Mouse (Mus musculus) bone marrow macrophage, adult 2 months (primary cell): ENCODE results near the gene Slc25a5. TPM values are rescaled to one million over a fixed set of nuclear protein-coding genes. Genes with fewer than 3 reads are reported as not detected.
A peak's percentile ranks its signal among the peaks of the same experiment; 100 is the strongest.

Experiments used
- H3K27ac ChIP-seq: 2 replicates; pipeline ENCODE4 v1.5.1; 2012; ENCODE audit warnings: low read depth, low read length; ENCODE audit not compliant: insufficient read depth
- H3K4me1 ChIP-seq: 2 replicates; pipeline ENCODE4 v1.6.1; 2012; ENCODE audit warnings: low read length; ENCODE audit not compliant: control insufficient read depth, insufficient read depth
- H3K4me3 ChIP-seq: 2 replicates; pipeline ENCODE4 v1.5.1; 2012; ENCODE audit warnings: mild to moderate bottlenecking, low read length, moderate library complexity; ENCODE audit not compliant: insufficient read depth
- CTCF ChIP-seq: IDR thresholded peaks from 2 replicates; pipeline ENCODE4 v1.5.1; 2012; ENCODE audit warnings: low read depth, mild to moderate bottlenecking, low read length, moderate library complexity
- POLR2A ChIP-seq: IDR thresholded peaks from 2 replicates; pipeline ENCODE4 v1.6.1; 2012; ENCODE audit warnings: mild to moderate bottlenecking, low read depth, low read length, borderline replicate concordance
- polyA plus RNA-seq: library from polyadenylated mRNA; stranded (reverse); fragments of >200 nt; gene quantifications from 2 replicates; pipeline ENCODE4 v1.2.4, GENCODE M21; 2012; ENCODE audit not compliant: missing spikeins, insufficient read depth, insufficient read length

The Slc25a5 gene
- polyA plus RNA-seq, 1 experiment: 263 TPM

GRCm38 (mm10) chrX:36799131-36799879 is 3.9 kb downstream of the Slc25a5 start:
- no peak overlapping the region for H3K4me3 ChIP-seq
- no peak overlapping the region for H3K27ac ChIP-seq
- peaks cover 12% of the 10 kb centered on the region for H3K4me1 ChIP-seq
- TF ChIP-seq POLR2A: no peak
- TF ChIP-seq CTCF: no peak

- Histone ChIP-seq H3K27ac (peak overlapping the region; percentile 80), H3K4me3 (no peak overlapping the region), H3K4me1 (peaks cover 12% of the 10 kb centered on the region)
- TF ChIP-seq CTCF (no peak), POLR2A (no peak)
Measured at GRCm38 (mm10) chrX:36803189-36803588, 7.7 kb downstream of the Slc25a5 start.

- Histone ChIP-seq H3K27ac (peak overlapping the region; percentile 66), H3K4me3 (no peak overlapping the region), H3K4me1 (peaks cover 15% of the 10 kb centered on the region)
Measured at GRCm38 (mm10) chrX:36804196-36804595, 8.7 kb downstream of the Slc25a5 start.

GRCm38 (mm10) chrX:36805466-36806235 is 10.2 kb downstream of the Slc25a5 start:
- TF ChIP-seq POLR2A: no peak
- TF ChIP-seq CTCF: no peak
- H3K4me3 ChIP-seq: no peak overlapping the region
- H3K27ac ChIP-seq: no peak overlapping the region
- peaks cover 15% of the 10 kb centered on the region for H3K4me1 ChIP-seq

More at GRCm38 (mm10) chrX:36804196-36804595, 8.7 kb downstream of the Slc25a5 start:
- no peak for TF ChIP-seq POLR2A
- no peak for TF ChIP-seq CTCF

DNA sequence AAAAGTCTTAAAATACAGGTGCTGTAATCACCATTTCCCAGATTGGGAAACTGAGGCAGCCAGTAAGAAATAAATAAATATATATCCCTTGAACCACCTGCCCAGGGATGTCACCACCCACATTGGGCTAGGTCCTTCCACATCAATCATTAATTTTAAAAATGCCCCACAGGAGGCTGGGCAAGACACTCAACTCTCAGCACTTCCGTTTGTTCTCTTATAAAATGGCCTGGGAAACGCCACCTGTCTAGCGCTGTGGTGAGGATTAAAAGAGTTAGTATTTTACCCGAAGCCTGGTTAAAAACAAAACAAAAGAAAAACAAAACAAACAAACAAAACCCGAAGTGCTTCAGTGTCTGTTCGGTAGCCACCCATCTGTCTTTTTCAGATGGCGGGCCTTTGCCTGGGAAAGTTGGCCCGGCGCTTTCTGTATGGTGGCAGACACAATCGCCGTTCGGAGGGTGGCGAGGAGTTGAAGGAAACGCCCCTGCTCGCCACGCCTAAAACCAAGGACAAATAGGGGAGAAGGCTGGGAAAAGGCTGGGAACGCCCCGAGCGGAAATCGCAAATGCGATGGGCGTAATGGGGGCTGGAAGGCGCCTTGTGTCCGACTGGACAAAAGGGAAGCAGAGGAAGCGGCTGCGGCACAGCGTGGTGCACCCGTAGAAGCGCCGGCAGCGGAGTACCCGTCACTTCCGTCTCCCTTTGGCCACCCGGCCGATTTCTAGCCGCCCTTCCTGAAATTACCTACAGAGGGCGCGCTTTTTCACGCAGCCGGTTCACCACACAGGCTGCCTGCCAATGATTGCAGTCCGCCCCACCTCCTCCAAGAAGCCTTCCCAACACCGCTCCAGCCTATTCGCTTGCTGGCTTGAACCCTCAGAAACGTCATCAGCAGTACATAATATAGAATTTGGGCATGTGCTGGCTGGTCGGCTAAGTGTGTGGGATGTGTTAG is 12.2 kb downstream of the Slc25a5 start:
- peak overlapping the region; percentile 79 for H3K27ac ChIP-seq
- TF ChIP-seq POLR2A: no peak
- TF ChIP-seq CTCF: no peak
- H3K4me1 ChIP-seq: peaks cover 5% of the 10 kb centered on the region
- H3K4me3 ChIP-seq: peak overlapping the region; percentile 49

DNA sequence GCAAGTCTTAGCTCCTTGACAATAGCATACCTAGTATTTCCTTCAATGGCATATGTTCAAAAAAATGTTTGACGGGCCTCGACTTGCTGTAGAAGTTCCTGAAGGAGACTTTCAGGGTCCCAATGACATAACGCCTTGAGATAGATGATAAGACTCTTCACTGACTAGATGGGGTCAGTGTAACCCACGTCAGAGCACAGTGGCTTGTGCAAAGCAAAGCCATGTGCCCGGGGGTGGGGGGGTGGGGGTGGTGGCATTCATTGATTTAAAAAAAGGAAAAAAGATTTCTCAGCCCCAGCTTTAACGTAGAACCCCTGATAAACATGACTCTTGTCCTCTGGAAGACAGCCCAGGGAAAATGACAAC is 12.8 kb downstream of the Slc25a5 start:
- Histone ChIP-seq H3K27ac (0 out of 2 replicates have a peak overlapping the region, but pooled peaks have one; percentile 3), H3K4me1 (peaks cover 3% of the 10 kb centered on the region; the same call in 1 of the 2 replicates), H3K4me3 (no peak overlapping the region)
- TF ChIP-seq CTCF (no peak), POLR2A (no peak)

DNA sequence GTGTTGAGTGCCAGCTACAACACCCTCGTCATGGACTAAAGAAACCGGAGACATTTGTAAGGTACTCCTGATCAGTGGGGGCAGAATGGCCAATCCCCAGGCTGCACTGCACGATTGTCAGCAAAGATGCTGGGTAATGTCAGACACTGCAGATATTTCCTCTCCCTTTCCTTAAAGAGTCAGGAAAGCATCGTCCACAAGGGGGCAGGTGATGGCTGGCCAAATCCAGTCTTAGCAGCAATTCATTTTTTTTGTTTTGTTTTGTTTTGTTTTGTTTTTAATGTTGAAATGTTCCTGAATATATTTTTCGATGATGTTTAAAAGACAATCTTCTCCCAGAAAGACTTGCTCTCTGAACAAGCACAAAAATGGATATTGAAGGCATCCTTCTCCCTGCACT is 15.9 kb downstream of the Slc25a5 start:
- no peak overlapping the region for H3K4me3 ChIP-seq
- no peak overlapping the region for H3K27ac ChIP-seq
- H3K4me1 ChIP-seq: 0 out of 2 replicates have a peak, but pooled peaks cover 5% of the 10 kb centered on the region
- TF ChIP-seq POLR2A (no peak), CTCF (no peak)

DNA sequence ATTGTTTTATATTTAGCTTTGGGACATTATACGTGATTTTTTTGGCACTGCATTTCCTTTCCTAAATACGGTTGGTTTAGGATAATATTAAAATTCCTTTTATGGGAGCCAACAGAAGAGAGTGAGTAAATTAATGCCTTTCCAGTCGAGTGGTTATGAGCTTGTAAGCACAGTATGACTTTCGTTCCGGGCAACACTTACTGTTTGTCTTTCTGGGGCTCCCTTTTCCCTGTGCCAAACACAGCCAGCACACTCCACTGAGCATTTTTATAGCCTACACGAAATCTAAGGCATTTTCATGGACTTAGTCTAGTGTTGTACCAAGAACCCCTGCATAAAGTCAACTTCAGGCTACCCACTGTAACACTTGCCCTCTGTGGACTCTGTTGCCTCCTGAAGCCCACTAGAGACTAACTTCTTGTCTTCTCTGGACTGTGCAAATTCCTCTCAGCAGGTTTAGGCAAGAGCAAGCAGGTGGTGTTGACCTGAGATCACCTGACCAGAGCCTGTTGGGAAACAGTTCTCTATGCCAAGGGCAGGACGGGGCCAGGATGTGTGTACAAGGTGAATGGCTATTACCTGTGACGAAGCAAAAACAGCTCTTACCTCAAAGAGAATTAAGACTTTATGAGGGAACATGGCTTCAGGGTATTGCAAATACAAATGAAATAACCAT is 18.8 kb downstream of the Slc25a5 start:
- no peak overlapping the region for H3K4me3 ChIP-seq
- TF ChIP-seq CTCF: no peak
- no peak for TF ChIP-seq POLR2A
- H3K27ac ChIP-seq: no peak overlapping the region
- 0 out of 2 replicates have a peak, but pooled peaks cover 2% of the 10 kb centered on the region for H3K4me1 ChIP-seq

- Histone ChIP-seq H3K4me1 (0 out of 2 replicates have a peak, but pooled peaks cover 2% of the 10 kb centered on the region), H3K4me3 (no peak overlapping the region), H3K27ac (no peak overlapping the region)
- TF ChIP-seq POLR2A (no peak), CTCF (no peak)
Measured at GRCm38 (mm10) chrX:36815022-36815421, 19.6 kb downstream of the Slc25a5 start.
